Mouse (Mus musculus) adipocyte (in vitro differentiated cells): ENCODE measurements around the gene Desi2.
A peak's percentile ranks its signal among the peaks of the same experiment; 100 is the strongest.
"Not testable (repeated sequence)": the region's sequence is repeated elsewhere in the genome, so short reads cannot be mapped to it uniquely, and the experiment has no call there.

Experiments used
- DNase-seq: peaks from one replicate; pipeline ENCODE4 v3.0.0-alpha.2; 2016; ENCODE audit warnings: low spot score

The Desi2 gene

GRCm38 (mm10) chr1:178265381-178265780 is 78.2 kb downstream of the Desi2 start:
- DNase-seq: not testable (repeated sequence)

DNA sequence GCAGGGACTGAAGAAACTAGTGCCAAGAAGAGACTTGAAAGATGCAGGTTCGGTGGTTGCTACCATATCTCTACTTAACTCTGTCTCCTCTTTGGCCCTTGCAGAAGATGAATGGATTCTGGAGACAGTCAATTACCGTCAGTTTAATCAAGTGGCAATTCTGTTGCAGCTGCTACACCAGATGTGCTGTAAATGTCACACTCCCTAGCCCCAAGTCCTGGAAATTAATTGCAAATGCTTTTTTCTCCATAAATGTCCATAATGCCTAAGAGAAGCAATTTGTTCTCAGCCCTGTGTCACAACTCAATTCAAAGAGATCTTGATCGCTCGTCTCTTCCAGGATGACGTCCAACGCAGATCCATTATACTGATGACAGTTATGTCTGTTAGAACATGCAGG is 83.4 kb downstream of the Desi2 start:
- no peak for DNase-seq

DNA sequence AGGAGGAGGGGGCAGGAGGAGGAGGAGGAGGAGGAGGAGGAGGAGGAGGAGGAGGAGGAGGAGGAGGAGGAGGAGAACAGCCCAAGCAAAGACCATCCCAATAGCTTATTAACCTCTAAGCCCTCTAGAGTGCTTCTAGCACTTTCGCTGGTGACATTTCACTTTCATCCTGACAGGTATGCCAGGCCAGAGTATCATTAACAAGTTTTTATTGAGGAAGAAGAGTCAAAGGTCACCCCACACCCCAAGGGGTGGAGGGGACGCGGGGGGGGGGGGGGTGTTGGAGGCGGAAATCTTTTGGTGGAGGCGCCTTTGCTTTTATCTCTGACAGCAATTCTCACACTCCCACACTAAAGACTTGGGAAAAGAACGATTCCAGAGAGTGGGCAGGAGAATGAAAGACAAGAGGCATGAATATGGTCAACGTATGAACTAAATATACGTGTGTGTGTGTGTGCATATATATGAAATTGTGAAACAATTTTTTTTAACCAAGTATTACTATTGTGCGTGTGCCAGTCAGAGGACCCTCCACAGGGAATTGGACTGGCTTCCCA is 88.0 kb downstream of the Desi2 start:
- no peak for DNase-seq

- no peak for DNase-seq
These were observed 88.5 kb downstream of the Desi2 start for GRCm38 (mm10) chr1:178275738-178276053.

- DNase-seq: no peak
These were observed 89.1 kb downstream of the Desi2 start for GRCm38 (mm10) chr1:178276054-178276911.

- not testable (repeated sequence) for DNase-seq
These were observed 96.1 kb downstream of the Desi2 start for GRCm38 (mm10) chr1:178283314-178283713.

DNA sequence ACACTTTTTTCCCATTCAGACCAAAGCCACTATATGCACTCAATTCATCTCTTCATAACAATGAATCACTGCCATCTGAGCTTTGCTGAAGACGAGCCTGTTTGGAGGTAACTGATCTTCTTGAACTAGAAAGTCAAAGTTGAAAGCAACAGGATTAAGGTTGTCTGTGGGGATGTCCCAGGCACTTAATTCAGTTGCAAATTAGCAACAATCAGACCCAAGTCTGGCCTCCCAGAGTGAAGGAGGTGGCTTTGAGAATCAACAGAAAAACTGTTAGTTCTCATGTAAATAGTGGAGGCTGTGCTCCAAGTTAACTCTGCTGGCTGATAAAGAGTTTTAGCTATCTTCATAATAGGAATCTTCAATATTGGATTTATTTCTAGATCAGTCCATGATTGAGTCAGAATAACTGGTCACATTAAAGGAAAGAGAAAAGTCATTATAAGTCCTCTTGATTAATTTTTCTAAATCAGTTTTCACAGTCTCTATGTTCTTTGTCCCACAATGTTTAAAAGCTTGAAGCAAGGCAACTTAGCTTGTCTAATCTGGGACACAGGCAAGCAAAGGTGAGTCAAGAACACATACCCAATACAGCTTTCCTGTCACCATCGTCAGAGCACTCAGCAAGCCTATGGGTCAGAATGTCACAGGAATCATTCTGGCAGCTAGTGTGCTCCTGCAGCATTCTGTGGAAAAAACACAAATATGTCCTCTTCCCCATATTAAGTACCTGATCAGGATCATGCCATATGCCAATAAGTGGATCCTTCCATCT is 96.9 kb downstream of the Desi2 start:
- DNase-seq: no peak

GRCm38 (mm10) chr1:178287601-178288176 is 100.5 kb downstream of the Desi2 start:
- DNase-seq: no peak

GRCm38 (mm10) chr1:178291716-178292115 is 104.5 kb downstream of the Desi2 start:
- DNase-seq: no peak

GRCm38 (mm10) chr1:178294051-178294450 is 106.8 kb downstream of the Desi2 start:
- no peak for DNase-seq

DNA sequence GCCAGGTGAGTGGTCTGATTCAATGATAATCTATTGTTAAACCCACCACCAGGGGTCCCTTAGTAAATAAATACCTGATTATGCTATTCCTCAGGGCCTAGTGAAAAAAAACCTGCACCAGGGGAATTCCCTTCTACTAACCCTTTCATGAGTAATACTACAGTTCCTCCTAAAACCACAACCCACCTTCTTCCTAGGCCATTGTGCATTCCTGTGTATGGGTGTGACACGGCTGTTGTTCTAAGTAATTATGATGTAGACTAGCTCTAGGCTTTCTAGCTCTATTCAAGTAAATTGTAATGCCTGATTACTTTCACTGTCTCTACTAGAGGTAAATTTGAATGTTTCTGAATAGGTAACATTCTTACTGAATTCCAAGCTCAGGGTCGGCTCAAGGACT is 114.0 kb downstream of the Desi2 start:
- not testable (repeated sequence) for DNase-seq

DNA sequence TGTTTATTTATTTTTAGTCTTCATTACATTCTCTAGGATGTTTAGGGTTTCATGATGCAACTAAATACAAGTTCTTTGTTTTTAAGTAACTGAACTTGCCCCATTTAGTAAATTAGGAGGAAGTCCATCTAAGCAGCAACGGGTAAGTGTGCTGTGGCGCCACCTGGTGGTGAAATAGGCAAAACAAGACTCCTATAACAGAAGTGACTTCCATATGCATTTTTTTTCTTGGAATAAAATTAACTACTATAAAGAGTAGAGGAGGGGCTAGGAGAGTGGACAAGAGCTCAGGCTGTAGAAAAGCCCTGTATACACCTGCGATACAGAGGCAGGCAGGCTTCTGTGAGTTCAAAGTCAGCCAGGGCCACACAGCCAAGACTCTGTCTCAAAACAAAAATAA is 116.2 kb downstream of the Desi2 start:
- DNase-seq: peak; percentile 86
